Mouse (Mus musculus) megakaryocyte, embryonic 14.5 days (primary cell): ENCODE measurements around the gene Bpifb9b.

Experiments used
- FLI1 ChIP-seq: IDR thresholded peaks from 2 replicates; pipeline ENCODE4 v1.6.1; 2012; ENCODE audit warnings: low read length, inconsistent platforms, mixed read lengths
- GATA1 ChIP-seq: IDR thresholded peaks from 3 replicates; pipeline ENCODE4 v1.6.1; 2012; ENCODE audit warnings: mixed read lengths, low read length, inconsistent platforms, borderline replicate concordance

GRCm38 (mm10) chr2:154326852-154327251 lies 19.8 kb downstream of the Bpifb9b start:
- TF ChIP-seq GATA1 = no peak
- TF ChIP-seq FLI1 = no peak
